Mouse (Mus musculus): ENCODE measurements around the gene Myom3.

Myom3 gene

GRCm38 (mm10) chr4:135761048-135761447 is 1.5 kb downstream of the Myom3 start:
- no peak for DNase-seq (ENCODE audit: low spot score in 2 of 2)

DNA sequence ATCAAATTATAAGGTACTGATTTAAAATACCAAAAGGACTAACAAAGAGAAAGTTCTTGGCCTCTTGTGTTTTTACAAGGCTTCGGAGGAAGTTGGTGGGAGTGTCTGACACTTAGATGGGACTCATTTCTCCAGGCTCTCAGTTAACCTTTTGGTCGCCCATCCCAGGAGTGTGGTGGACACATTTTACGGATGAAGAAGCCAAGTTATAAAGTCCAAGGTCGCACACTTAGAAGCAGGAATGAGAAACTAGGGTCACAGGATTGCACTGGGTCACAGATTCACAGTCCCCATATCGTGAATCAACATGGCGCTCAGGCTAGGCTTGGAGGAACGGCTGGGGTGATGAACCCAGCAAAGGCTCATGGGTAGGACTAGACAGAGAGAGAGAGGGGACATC is 2.1 kb downstream of the Myom3 start:
- no peak for DNase-seq (ENCODE audit: low spot score in 2 of 2)

DNA sequence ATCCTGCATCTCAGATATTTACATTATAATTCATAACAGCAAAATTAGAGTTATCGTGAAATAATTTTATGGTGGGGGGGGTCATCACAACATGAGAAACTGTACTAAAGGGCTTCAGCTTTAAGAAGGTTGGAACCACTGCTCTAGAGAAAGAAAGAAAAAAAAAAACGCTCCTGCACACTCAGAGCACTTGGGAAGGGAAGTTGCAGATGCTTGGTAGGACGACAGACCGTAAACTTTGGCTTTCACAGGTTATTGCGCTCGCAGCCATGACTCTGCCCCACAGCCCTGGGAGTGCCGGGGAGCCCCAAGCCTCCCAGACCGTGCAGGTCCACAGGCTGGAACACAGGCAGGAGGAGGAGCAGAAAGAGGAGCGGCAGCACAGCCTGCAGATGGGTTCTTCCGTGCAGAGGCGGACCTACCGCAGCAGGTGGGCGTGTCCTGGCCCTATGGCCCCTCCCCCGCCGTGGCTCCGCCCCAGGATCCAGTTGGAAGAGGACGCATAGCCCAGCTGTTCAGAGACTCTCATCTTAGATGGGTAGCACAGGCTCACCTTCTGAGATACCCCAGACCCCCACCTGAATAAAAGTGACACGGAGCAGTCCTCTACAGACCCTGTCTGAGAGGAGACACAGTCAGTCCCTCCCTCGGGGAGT is 2.9 kb downstream of the Myom3 start:
- DNase-seq (ENCODE audit: low spot score in 2 of 2), result peak; percentile 55 to 61

DNA sequence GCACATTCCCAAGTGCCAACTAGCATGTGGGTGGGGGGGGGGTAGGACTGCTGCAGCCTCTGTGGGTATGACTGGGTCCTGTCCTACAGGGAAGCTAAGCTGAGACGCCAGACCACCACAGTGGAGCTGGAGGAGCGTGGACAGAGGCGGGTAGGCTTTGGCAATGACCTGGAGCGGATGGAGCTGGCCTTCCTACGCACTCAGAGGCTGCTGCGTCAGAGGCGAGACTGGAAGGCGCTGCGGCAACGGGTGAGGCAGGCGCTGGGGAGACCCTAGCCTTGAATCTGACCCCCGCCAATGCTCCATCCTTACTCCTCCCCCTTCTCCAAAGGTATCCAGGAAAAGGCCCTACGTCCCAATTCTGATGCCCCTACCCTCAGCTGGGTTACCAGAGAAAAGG is 5.2 kb downstream of the Myom3 start:
- DNase-seq (ENCODE audit: low spot score in 2 of 2), result no peak

DNA sequence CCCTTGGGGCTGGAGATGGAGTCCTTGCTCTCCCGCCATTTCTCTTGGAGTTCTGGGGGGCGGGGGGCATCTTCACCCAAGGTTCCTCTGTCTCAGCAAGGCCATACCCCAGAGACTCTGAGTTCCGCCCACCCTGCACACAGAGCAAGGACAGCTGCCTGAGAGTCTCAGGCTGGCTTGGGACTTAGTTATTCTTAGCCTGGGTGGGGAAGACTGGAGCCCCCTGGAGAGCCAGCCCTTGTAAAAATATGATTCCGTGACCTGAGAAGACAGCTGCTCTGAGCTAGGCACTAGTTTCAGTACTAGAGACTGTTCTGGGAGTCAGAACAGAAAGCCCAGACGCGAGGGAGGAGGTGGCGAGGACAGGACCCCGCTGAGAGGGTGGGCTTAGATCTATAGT is 6.2 kb downstream of the Myom3 start:
- no peak for DNase-seq (ENCODE audit: low spot score in 2 of 2)

DNA sequence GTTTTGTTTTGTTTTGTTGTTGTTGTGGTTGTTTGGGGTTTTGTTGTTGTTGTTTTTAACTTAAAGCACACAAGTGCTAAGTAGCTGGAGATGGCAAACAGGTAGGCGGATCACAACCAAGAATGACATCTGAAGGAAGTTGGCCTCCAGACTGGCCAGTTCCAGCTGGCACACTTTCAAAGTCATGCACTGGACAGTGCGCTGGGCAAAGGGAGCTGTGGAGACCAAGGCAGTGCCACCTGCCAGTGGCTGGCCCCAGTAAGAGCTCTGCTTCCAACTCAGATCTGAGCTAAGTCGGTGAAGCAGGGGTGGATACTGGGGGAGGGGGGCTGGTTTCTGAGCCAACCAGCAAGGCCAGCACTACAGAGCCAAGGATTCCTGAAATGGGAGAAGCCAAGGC is 7.5 kb downstream of the Myom3 start:
- DNase-seq (ENCODE audit: low spot score in 2 of 2), result no peak

GRCm38 (mm10) chr4:135768572-135769526 is 9.3 kb downstream of the Myom3 start:
- DNase-seq (ENCODE audit: low spot score in 2 of 2), result peak; percentile 35 to 55

DNA sequence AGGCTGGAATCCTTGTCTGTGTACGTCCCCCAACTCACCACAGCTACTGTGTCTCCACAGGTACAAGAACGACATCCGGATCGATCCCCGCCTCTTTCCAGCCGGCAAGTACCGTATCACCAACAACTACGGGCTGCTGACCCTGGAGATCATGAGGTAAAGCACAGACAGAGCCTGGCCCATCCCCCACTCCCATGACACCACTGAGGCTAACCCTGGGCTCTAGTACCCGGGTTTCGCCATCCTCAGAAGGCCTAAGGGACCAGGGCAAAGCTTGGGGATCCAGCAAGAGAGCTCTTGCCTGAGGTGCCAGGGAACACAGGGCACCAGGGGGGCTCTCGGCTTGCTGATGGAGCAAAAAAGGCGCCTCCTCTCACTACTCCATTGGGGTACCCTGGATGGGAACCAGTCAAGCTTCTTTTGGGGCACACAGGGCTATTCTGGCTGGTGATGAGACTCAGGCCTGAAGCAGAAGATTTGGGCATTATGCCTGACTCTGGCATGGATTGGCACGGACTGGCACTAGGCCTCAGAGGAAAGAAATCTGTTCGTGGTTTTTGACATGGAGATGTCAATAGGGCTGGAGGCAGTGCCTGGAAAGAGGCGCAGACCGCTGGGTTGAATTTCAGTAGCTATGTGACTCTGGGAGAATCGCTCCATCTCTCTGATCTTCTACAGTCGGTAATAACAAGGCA is 11.2 kb downstream of the Myom3 start:
- no peak for DNase-seq (ENCODE audit: low spot score in 2 of 2)

DNA sequence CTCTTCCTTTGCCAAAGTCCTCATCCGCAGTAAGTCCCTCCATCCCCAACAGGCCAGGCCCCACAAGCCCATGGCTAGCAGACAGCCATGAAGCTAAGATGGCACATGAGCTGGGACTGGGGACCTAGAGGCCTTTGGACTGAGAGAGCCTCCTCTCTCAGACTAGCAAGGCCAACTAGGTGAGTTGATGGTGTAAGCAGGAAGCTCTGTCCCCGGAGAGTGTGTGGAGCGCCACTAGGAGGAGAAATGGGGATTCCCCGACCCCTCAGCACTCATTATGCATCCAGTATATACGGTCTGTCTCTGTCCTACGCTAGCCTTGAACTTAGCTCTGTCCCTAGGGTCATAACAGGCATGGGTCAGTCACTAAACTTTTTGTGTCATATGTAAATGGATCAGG is 12.1 kb downstream of the Myom3 start:
- DNase-seq (ENCODE audit: low spot score in 2 of 2), result no peak

DNA sequence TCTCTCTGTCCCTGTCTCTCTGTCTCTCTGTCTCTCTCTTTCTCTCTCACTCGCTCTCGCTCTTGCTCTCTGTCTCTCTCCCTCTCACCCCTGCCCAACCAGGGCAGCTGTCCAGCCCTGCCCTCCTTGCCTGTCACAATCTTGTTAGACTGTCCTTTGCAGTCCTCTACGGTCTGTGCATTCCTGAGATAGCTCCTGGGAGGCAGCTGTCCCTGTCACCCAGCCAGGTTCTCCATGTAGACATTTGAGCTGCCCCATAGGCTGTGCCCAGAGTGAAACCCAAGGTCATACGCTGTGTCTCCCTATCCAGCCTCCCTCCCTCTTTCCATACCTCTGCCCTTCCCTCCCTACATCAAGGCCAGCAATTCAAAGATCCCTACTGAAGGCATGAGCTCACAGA is 13.2 kb downstream of the Myom3 start:
- no peak for DNase-seq (ENCODE audit: low spot score in 2 of 2)

GRCm38 (mm10) chr4:135774496-135774895 is 15.0 kb downstream of the Myom3 start:
- no peak for DNase-seq (ENCODE audit: low spot score in 2 of 2)

GRCm38 (mm10) chr4:135776850-135777249 is 17.3 kb downstream of the Myom3 start:
- DNase-seq (ENCODE audit: low spot score in 2 of 2), result no peak

DNA sequence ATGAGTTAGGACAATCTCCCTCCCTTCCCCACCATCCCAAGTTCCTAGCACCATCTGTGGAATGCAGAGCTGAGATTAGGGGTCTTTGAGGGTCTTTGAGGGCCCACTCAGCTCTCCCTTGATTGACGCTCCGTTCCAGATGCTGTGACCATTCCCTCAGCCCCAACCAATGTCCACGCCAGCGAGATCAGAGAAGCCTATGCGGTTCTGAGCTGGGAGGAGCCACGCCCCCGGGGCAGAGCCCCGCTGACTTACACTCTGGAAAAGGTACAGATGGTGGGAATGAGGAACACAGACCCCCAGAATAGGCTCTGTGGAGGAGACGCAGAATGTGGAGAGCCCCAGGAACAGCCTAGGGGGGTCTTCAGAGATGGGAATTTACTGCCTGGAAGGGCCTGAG is 20.1 kb downstream of the Myom3 start:
- no peak for DNase-seq (ENCODE audit: low spot score in 2 of 2)

DNA sequence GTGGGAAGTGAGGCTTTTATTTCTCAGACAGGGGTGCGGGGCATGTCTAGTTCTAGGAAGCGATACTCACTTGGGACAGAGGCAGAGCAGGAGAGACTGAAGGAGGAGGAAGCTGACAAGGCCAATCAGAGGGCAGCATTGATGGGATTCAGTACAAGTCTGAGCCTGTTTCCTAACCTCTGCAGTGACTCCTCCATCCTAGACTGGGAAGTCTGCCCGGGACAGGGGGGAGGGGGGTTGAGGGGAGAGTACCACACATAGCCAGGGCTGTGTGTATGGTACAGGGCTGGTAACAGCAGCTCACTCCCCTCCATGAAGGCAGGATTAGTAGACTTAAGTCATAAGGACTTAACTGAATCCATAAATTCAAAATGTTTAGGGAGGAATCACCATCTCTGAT is 20.7 kb downstream of the Myom3 start:
- DNase-seq (ENCODE audit: low spot score in 2 of 2), result no peak

GRCm38 (mm10) chr4:135781304-135781703 is 21.8 kb downstream of the Myom3 start:
- no peak for DNase-seq (ENCODE audit: low spot score in 2 of 2)

DNA sequence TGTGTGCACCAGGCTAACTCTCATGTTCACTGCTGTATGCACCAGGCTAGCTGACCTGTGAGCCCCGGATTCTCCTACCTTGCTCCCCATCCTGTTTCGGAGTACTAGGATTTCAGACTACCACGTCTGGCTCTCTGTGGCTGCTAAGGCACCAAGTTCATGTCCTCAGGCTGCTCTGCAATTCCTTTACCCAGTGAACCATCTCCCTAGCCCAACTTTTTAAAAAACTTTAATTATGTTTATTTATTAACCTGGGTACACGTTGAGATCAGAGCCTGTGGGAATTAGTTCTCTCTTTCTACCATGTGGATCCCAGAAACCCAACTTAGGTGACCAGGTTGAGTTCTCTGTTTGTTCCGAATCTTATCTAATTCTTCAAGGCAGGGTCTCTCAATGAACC is 27.1 kb downstream of the Myom3 start:
- no peak for DNase-seq (ENCODE audit: low spot score in 2 of 2)

DNA sequence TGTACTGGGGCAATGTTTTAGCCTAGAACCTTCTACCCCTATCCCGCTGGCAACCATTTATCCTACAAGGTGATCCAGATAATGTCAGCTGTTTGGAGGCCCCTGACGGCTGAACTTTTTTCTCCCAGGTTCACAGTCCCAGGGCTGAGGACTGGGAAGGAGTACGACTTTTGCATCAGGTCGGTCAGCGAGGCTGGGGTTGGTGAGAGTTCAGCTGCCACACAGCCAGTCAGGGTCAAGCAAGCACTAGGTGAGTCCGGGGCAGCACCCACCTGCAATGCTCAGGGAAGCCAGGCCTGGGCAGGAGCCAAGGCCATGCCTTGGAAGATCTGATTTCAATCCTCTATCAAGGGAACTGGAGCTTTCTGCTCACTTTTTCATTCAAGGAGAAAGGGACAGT is 27.8 kb downstream of the Myom3 start:
- DNase-seq (ENCODE audit: low spot score in 2 of 2), result no peak

- DNase-seq (ENCODE audit: low spot score in 2 of 2), result no peak
Measured at GRCm38 (mm10) chr4:135789135-135789534, 29.6 kb downstream of the Myom3 start.

DNA sequence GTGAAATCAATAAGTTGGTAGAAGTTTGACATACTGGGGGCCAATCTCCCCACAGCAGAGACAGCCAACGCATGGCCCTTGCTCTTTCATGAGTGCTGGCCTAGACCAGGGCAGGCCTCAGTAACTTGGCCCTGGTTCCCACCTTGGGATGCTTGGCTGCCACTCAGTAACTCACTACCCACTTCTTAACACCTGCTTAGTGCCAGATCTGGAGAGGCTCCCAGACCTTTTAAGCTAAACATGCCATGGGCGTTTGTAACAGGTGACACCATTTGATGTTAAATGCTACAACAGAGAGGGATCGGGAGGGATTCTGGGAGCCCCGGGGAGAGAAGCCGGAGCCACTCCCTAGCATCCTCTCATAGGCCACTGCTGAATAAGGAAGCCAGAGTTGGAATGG is 33.3 kb downstream of the Myom3 start:
- DNase-seq (ENCODE audit: low spot score in 2 of 2), result no peak

GRCm38 (mm10) chr4:135797931-135798330 is 38.4 kb downstream of the Myom3 start:
- peak; percentile 68 to 70 for DNase-seq (ENCODE audit: low spot score in 2 of 2)

DNA sequence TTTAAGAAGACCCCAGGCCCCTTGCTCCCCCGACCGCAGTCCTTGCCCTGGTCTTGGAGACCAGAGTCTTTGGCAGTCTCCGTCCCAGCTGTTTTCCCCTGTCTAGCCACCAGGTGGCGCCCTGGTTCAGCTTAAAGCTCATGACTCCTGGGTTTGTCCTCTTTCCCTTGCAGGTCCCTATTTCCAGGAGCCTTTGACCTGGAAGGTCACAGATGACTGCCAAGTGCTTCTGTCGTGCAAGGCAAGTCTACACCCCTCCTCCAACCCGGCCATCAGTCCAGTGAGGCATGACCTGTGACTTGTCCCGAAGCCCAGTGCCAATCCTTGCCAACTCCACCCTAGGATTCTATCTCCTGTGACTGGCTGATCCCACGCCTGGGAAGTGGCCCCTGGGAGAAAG is 42.0 kb downstream of the Myom3 start:
- peak; percentile 85 to 91 for DNase-seq (ENCODE audit: low spot score in 2 of 2)

DNA sequence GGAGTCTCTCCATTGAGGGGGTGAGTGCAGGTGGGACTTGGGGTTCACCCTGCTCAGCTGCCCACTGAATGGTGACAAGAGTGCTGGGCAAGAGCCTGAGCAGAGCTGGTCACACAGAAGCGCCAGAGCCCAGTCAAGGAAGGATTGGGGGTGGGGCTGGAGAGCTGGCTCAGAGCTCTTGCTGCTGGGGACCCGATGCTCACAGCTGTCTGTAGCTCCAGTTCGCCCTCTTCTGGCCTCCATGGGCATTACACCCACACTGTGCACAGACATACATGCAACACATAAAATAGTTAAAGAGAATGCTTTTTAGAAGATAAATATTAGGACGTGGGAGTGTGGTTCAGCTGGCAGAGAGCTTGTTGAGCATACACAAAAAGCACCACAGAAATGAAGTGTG is 43.8 kb downstream of the Myom3 start:
- DNase-seq (ENCODE audit: low spot score in 2 of 2), result no peak

GRCm38 (mm10) chr4:135804169-135804568 is 44.7 kb downstream of the Myom3 start:
- DNase-seq (ENCODE audit: low spot score in 2 of 2), result no peak
